Mouse (Mus musculus) limb, embryonic 14.5 days (tissue): ENCODE measurements around the gene Atn1. TPM values are rescaled to one million over a fixed set of nuclear protein-coding genes. Genes with fewer than 3 reads are reported as not detected.

Experiments
- ATAC-seq: fragments of 200-750 bp; cut with Nextera tagmentation; 2 replicates; pipeline ENCODE4 v1.8.0; 2017; ENCODE audit warnings: low read depth, moderate number of reproducible peaks, moderate TSS enrichment; ENCODE audit not compliant: low FRiP score
- DNase-seq: peaks from one replicate; pipeline ENCODE4 v3.0.0-alpha.2; 2015; ENCODE audit warnings: low spot score
- H3K27ac ChIP-seq: fragments of 300-500 bp; sonication (generic); replicated peaks from 2 replicates; pipeline ENCODE4 v1.5.1; 2014; ENCODE audit warnings: low read depth, mild to moderate bottlenecking, low read length, moderate library complexity, mixed read lengths
- H3K27me3 ChIP-seq: fragments of 300-500 bp; sonication (generic); 2 replicates; pipeline ENCODE4 v1.6.1; 2014; ENCODE audit warnings: low read length, mixed read lengths; ENCODE audit not compliant: control insufficient read depth, insufficient read depth
- H3K36me3 ChIP-seq: fragments of 300-500 bp; sonication (generic); 2 replicates; pipeline ENCODE4 v1.6.1; 2014; ENCODE audit warnings: mild to moderate bottlenecking, low read length, moderate library complexity, mixed read lengths; ENCODE audit not compliant: control insufficient read depth, insufficient read depth
- H3K4me1 ChIP-seq: fragments of 300-500 bp; sonication (generic); 2 replicates; pipeline ENCODE4 v1.6.1; 2014; ENCODE audit warnings: antibody characterized with exemption, low read length, mixed read lengths; ENCODE audit not compliant: control insufficient read depth, insufficient read depth
- H3K4me2 ChIP-seq: fragments of 300-500 bp; sonication (generic); replicated peaks from 2 replicates; pipeline ENCODE4 v1.6.1; 2014; ENCODE audit warnings: low read depth, mild to moderate bottlenecking, low read length, moderate library complexity; ENCODE audit not compliant: severe bottlenecking
- H3K4me3 ChIP-seq: fragments of 300-500 bp; sonication (generic); replicated peaks from 2 replicates; pipeline ENCODE4 v1.5.1; 2014; ENCODE audit warnings: low read length
- H3K9ac ChIP-seq: fragments of 300-500 bp; sonication (generic); 2 replicates; pipeline ENCODE4 v1.6.1; 2014; ENCODE audit warnings: mild to moderate bottlenecking, low read depth, low read length, moderate library complexity; ENCODE audit not compliant: severe bottlenecking
- H3K9me3 ChIP-seq: fragments of 300-500 bp; sonication (generic); 2 replicates; pipeline ENCODE4 v1.6.1; 2016; ENCODE audit warnings: low read length; ENCODE audit not compliant: control insufficient read depth
- POLR2A ChIP-seq: fragments of 200-500 bp; IDR thresholded peaks from 2 replicates; pipeline ENCODE4 v1.8.0; 2012; ENCODE audit warnings: inconsistent platforms, mild to moderate bottlenecking, moderate library complexity, borderline replicate concordance; ENCODE audit not compliant: insufficient read depth, insufficient read length; ENCODE audit errors: extremely low read depth
- WGBS: fragments of 180-500 bp; shearing (Covaris S2); extraction: QIAGEN DNeasy Blood & Tissue Kit; methylation state at CpG from one replicate; pipeline ENCODE4 v1.1.7; 2014; 5-methylcytosine and 5-hydroxymethylcytosine counted together
- polyA plus RNA-seq, 2 experiments: library from polyadenylated mRNA; depleted of rRNA in 1 of 2; stranded (reverse) in 1 of 2; unstranded in 1 of 2; fragments of >200 nt; fragmentation: Nextera tagmentation in 1 of 2; extraction: Ambion mirVana in 1 of 2; gene quantifications; 2 replicates each; pipeline versions ENCODE4 v1.2.1 to v1.2.3; 2012 to 2014

Gene Atn1
- polyA plus RNA-seq, 2 experiments, result 14.6 to 102 TPM

- ATAC-seq, result no peak
- H3K27ac ChIP-seq, result peak overlapping the region; percentile 83; the same call in 1 of the 2 replicates
- H3K9ac ChIP-seq, result peak overlapping the region; percentile 91
- H3K27me3 ChIP-seq, result no peaks in the 10 kb centered on the region
- TF ChIP-seq POLR2A, result no peak
- WGBS, result 15% methylated on average over 11 of the region's 11 CpGs
- no peak for DNase-seq
- peaks cover 57% of the 10 kb centered on the region for H3K36me3 ChIP-seq
- no peaks in the 10 kb centered on the region for H3K9me3 ChIP-seq
- H3K4me1 ChIP-seq, result peaks cover 19% of the 10 kb centered on the region
- H3K4me2 ChIP-seq, result peak overlapping the region; percentile 94
- peak overlapping the region; percentile 96 for H3K4me3 ChIP-seq
Observed at GRCm38 (mm10) chr6:124712918-124713317, 43.4 kb downstream of the Atn1 start.

GRCm38 (mm10) chr6:124711824-124712782 is 44.2 kb downstream of the Atn1 start, which contains the start of the genes Emg1 and Phb2:
Gene Emg1, minus strand, starts transcription at chr6:124712178.
Gene Phb2, plus strand, starts transcription at chr6:124712336.
- TF ChIP-seq POLR2A, result peak; percentile 73; the same call in 1 of the 2 replicates
- Histone ChIP-seq H3K4me2 (peak within 1 kb of the TSS; percentile 94), H3K4me1 (peaks cover 19% of the 10 kb centered on the region), H3K27ac (peak within 1 kb of the TSS; percentile 86), H3K36me3 (peaks cover 56% of the 10 kb centered on the region), H3K4me3 (peak within 1 kb of the TSS; percentile 96), H3K27me3 (no peaks in the 10 kb centered on the region), H3K9me3 (no peaks in the 10 kb centered on the region), H3K9ac (peak within 1 kb of the TSS; percentile 91)
- DNase-seq, result peak; percentile 97
- 2% methylated on average over 61 of the region's 76 CpGs for WGBS
- ATAC-seq, result peak; percentile 97

GRCm38 (mm10) chr6:124708289-124708889 is 47.9 kb downstream of the Atn1 start:
- Histone ChIP-seq H3K27ac (no peak overlapping the region), H3K36me3 (peaks cover 45% of the 10 kb centered on the region), H3K4me2 (no peak overlapping the region), H3K4me3 (no peak overlapping the region), H3K9ac (no peak overlapping the region), H3K4me1 (peaks cover 16% of the 10 kb centered on the region), H3K27me3 (no peaks in the 10 kb centered on the region), H3K9me3 (no peaks in the 10 kb centered on the region)
- DNase-seq (no peak), ATAC-seq (no peak)
- 93% methylated on average over 10 of the region's 10 CpGs for WGBS
- no peak for TF ChIP-seq POLR2A

- no peak overlapping the region for H3K4me2 ChIP-seq
- H3K36me3 ChIP-seq, result peaks cover 65% of the 10 kb centered on the region
- no peak for TF ChIP-seq POLR2A
- DNase-seq (no peak), ATAC-seq (no peak)
- no peaks in the 10 kb centered on the region for H3K9me3 ChIP-seq
- H3K27me3 ChIP-seq, result no peaks in the 10 kb centered on the region
- H3K27ac ChIP-seq, result no peak overlapping the region
- 87% methylated on average over 5 of the region's 5 CpGs for WGBS
- H3K4me1 ChIP-seq, result peaks cover 10% of the 10 kb centered on the region
- no peak overlapping the region for H3K9ac ChIP-seq
- no peak overlapping the region for H3K4me3 ChIP-seq
Observed at GRCm38 (mm10) chr6:124706061-124706627, 50.2 kb downstream of the Atn1 start.

- Histone ChIP-seq H3K4me3 (no peak overlapping the region), H3K36me3 (peaks cover 79% of the 10 kb centered on the region), H3K27me3 (no peaks in the 10 kb centered on the region), H3K4me2 (no peak overlapping the region), H3K9ac (no peak overlapping the region), H3K27ac (no peak overlapping the region), H3K4me1 (no peaks in the 10 kb centered on the region), H3K9me3 (no peaks in the 10 kb centered on the region)
- DNase-seq, result no peak
- 98% methylated on average over 2 of the region's 2 CpGs for WGBS
- no peak for TF ChIP-seq POLR2A
- no peak for ATAC-seq
Observed at GRCm38 (mm10) chr6:124704417-124704816, 51.9 kb downstream of the Atn1 start.
